Mouse (Mus musculus) ES-E14 (cell line): ENCODE results near the gene Foxn3.

Experiments
- CHD2 ChIP-seq: IDR thresholded peaks from 2 replicates; pipeline ENCODE4 v1.6.1; 2014; ENCODE audit warnings: mild to moderate bottlenecking, low read depth, low read length, inconsistent platforms
- HCFC1 ChIP-seq: IDR thresholded peaks from 2 replicates; pipeline ENCODE4 v1.6.1; 2012; ENCODE audit warnings: low read length, inconsistent platforms, borderline replicate concordance; ENCODE audit not compliant: insufficient read depth
- ZC3H11A ChIP-seq: IDR thresholded peaks from 2 replicates; pipeline ENCODE4 v1.6.1; 2012; ENCODE audit warnings: low read depth, mild to moderate bottlenecking, inconsistent platforms, low read length, borderline replicate concordance
- ZNF384 ChIP-seq: IDR thresholded peaks from 2 replicates; pipeline ENCODE4 v1.6.1; 2012; ENCODE audit warnings: low read depth, low read length, inconsistent platforms

- TF ChIP-seq CHD2: no peak
- no peak for TF ChIP-seq HCFC1
- no peak for TF ChIP-seq ZC3H11A
- TF ChIP-seq ZNF384: no peak
These were observed 31.0 kb downstream of the Foxn3 start for GRCm38 (mm10) chr12:99532342-99532741.
